Mouse (Mus musculus) CH12.LX (cell line): ENCODE results near the gene Best1. TPM values are rescaled to one million over a fixed set of nuclear protein-coding genes. Genes with fewer than 3 reads are reported as not detected.

ENCODE experiments used
- DNase-seq: peaks from one replicate; pipeline ENCODE4 v3.0.0-alpha.2; 2013; ENCODE audit errors: extremely low read depth
- H3K27ac ChIP-seq: 2 replicates; pipeline ENCODE4 v1.5.1; 2012; ENCODE audit warnings: low read depth, mild to moderate bottlenecking, control low read depth, moderate library complexity; ENCODE audit not compliant: insufficient read depth
- H3K27me3 ChIP-seq: replicated peaks from 2 replicates; pipeline ENCODE3; 2012; ENCODE audit warnings: inconsistent platforms
- H3K36me3 ChIP-seq, 2 experiments: replicated peaks in 1 of 2; 2 replicates each; pipeline versions ENCODE3 to v1.6.1; 2012; ENCODE audit warnings: inconsistent platforms in 1 of 2, low read length in 1 of 2, mild to moderate bottlenecking in 1 of 2, mixed read lengths in 1 of 2, moderate library complexity in 1 of 2; ENCODE audit not compliant: control insufficient read depth in 1 of 2, insufficient read depth in 1 of 2
- H3K4me1 ChIP-seq, 2 experiments: 2 replicates each; pipeline ENCODE4 v1.6.1; 2012; ENCODE audit warnings: inconsistent platforms in 1 of 2, moderate library complexity in 1 of 2; ENCODE audit not compliant: insufficient read depth in 2 of 2, control insufficient read depth in 1 of 2
- H3K4me2 ChIP-seq: 2 replicates; pipeline ENCODE4 v1.6.1; 2012; ENCODE audit warnings: low read depth, mild to moderate bottlenecking, control low read depth; ENCODE audit not compliant: poor library complexity, insufficient read depth, severe bottlenecking
- H3K4me3 ChIP-seq, 3 experiments: fragments of 150-350 bp in 1 of 3; sonication (generic) in 1 of 3; replicated peaks in 1 of 3; 2 replicates each; pipeline versions ENCODE3 to v1.5.1; 2011 to 2012; ENCODE audit warnings: low read depth in 2 of 3, low read length in 2 of 3, mild to moderate bottlenecking in 2 of 3, moderate library complexity in 2 of 3, control low read depth in 1 of 3, improper control_type of control experiment in 1 of 3, inconsistent platforms in 1 of 3, mixed read lengths in 1 of 3; ENCODE audit not compliant: poor library complexity in 1 of 3
- H3K79me2 ChIP-seq: replicated peaks from 2 replicates; pipeline ENCODE4 v1.6.1; 2012; ENCODE audit warnings: mild to moderate bottlenecking, moderate library complexity; ENCODE audit not compliant: control insufficient read depth, poor library complexity, insufficient read depth, severe bottlenecking; ENCODE audit errors: extremely low read depth
- H3K9ac ChIP-seq: 2 replicates; pipeline ENCODE4 v1.6.1; 2012; ENCODE audit warnings: low read depth, mild to moderate bottlenecking, control low read depth, moderate library complexity; ENCODE audit not compliant: insufficient read depth
- H3K9me3 ChIP-seq: replicated peaks from 2 replicates; pipeline ENCODE3; 2012; ENCODE audit warnings: low read length, inconsistent platforms, mixed read lengths
- CHD1 ChIP-seq: IDR thresholded peaks from 2 replicates; pipeline ENCODE4 v1.6.1; 2012; ENCODE audit warnings: low read depth, low read length, improper control_type of control experiment, inconsistent platforms
- CHD2 ChIP-seq: IDR thresholded peaks from 2 replicates; pipeline ENCODE4 v1.6.1; 2011; ENCODE audit warnings: low read length, improper control_type of control experiment
- CTCF ChIP-seq, 2 experiments: IDR thresholded peaks in 1 of 2; conservative IDR thresholded peaks in 1 of 2; 2 replicates each; pipeline ENCODE4 v1.5.1; 2011 to 2012; ENCODE audit warnings: low read depth in 2 of 2, low read length in 2 of 2, improper control_type of control experiment in 1 of 2, inconsistent platforms in 1 of 2, mild to moderate bottlenecking in 1 of 2, moderate library complexity in 1 of 2
- E2F4 ChIP-seq: IDR thresholded peaks from 2 replicates; pipeline ENCODE4 v1.6.1; 2011; ENCODE audit warnings: low read depth, low read length, improper control_type of control experiment; ENCODE audit not compliant: insufficient replicate concordance
- ELF1 ChIP-seq: IDR thresholded peaks from 2 replicates; pipeline ENCODE4 v1.6.1; 2014; ENCODE audit warnings: low read depth, mild to moderate bottlenecking, inconsistent platforms, low read length, improper control_type of control experiment
- EP300 ChIP-seq: IDR thresholded peaks from 2 replicates; pipeline ENCODE4 v1.6.1; 2011; ENCODE audit warnings: low read length, improper control_type of control experiment
- ETS1 ChIP-seq: conservative IDR thresholded peaks from 2 replicates; pipeline ENCODE4 v1.6.1; 2012; ENCODE audit warnings: low read depth, mild to moderate bottlenecking, inconsistent platforms, low read length, improper control_type of control experiment, moderate library complexity
- GABPA ChIP-seq: IDR thresholded peaks from 2 replicates; pipeline ENCODE4 v1.6.1; 2012; ENCODE audit warnings: low read depth, low read length, improper control_type of control experiment, inconsistent platforms; ENCODE audit not compliant: insufficient replicate concordance
- HCFC1 ChIP-seq: IDR thresholded peaks from 2 replicates; pipeline ENCODE4 v1.6.1; 2012; ENCODE audit warnings: low read depth, mild to moderate bottlenecking, inconsistent platforms, low read length, improper control_type of control experiment
- IRF4 ChIP-seq: IDR thresholded peaks from 2 replicates; pipeline ENCODE4 v1.6.1; 2014; ENCODE audit warnings: low read depth, mild to moderate bottlenecking, inconsistent platforms, low read length, improper control_type of control experiment
- JUN ChIP-seq: IDR thresholded peaks from 2 replicates; pipeline ENCODE4 v1.6.1; 2011; ENCODE audit warnings: low read depth, mild to moderate bottlenecking, low read length, improper control_type of control experiment, moderate library complexity; ENCODE audit not compliant: insufficient read depth
- JUND ChIP-seq: conservative IDR thresholded peaks from 2 replicates; pipeline ENCODE4 v1.6.1; 2011; ENCODE audit warnings: low read depth, low read length, improper control_type of control experiment
- KAT2A ChIP-seq: IDR thresholded peaks from 2 replicates; pipeline ENCODE4 v1.6.1; 2012; ENCODE audit warnings: low read length, improper control_type of control experiment, inconsistent platforms; ENCODE audit not compliant: insufficient replicate concordance
- MAZ ChIP-seq: IDR thresholded peaks from 2 replicates; pipeline ENCODE4 v1.6.1; 2012; ENCODE audit warnings: low read depth, mild to moderate bottlenecking, inconsistent platforms, low read length, improper control_type of control experiment, moderate library complexity
- MEF2A ChIP-seq: IDR thresholded peaks from 2 replicates; pipeline ENCODE4 v1.6.1; 2014; ENCODE audit warnings: low read depth, mild to moderate bottlenecking, inconsistent platforms, low read length, improper control_type of control experiment, borderline replicate concordance
- MXI1 ChIP-seq: IDR thresholded peaks from 2 replicates; pipeline ENCODE4 v1.6.1; 2011; ENCODE audit warnings: mild to moderate bottlenecking, low read depth, low read length, improper control_type of control experiment
- NELFE ChIP-seq: IDR thresholded peaks from 2 replicates; pipeline ENCODE4 v1.6.1; 2011; ENCODE audit warnings: low read depth, low read length, improper control_type of control experiment
- PAX5 ChIP-seq: IDR thresholded peaks from 2 replicates; pipeline ENCODE4 v1.6.1; 2012; ENCODE audit warnings: low read length, inconsistent platforms, mixed read lengths
- RAD21 ChIP-seq: IDR thresholded peaks from 2 replicates; pipeline ENCODE4 v1.6.1; 2011; ENCODE audit warnings: low read depth, mild to moderate bottlenecking, low read length, improper control_type of control experiment, moderate library complexity
- RCOR1 ChIP-seq: conservative IDR thresholded peaks from 2 replicates; pipeline ENCODE4 v1.6.1; 2012; ENCODE audit warnings: low read depth, mild to moderate bottlenecking, inconsistent platforms, low read length, improper control_type of control experiment
- TBP ChIP-seq: conservative IDR thresholded peaks from 2 replicates; pipeline ENCODE4 v1.6.1; 2011; ENCODE audit warnings: low read depth, low read length, improper control_type of control experiment
- TCF12 ChIP-seq: IDR thresholded peaks from 2 replicates; pipeline ENCODE4 v1.6.1; 2014; ENCODE audit warnings: low read depth, mild to moderate bottlenecking, inconsistent platforms, low read length, improper control_type of control experiment
- USF1 ChIP-seq: IDR thresholded peaks from 2 replicates; pipeline ENCODE4 v1.6.1; 2014; ENCODE audit warnings: low read depth, mild to moderate bottlenecking, inconsistent platforms, low read length, improper control_type of control experiment
- ZMIZ1 ChIP-seq: IDR thresholded peaks from 2 replicates; pipeline ENCODE4 v1.6.1; 2012; ENCODE audit warnings: low read depth, mild to moderate bottlenecking, inconsistent platforms, low read length, improper control_type of control experiment
- ZNF384 ChIP-seq: IDR thresholded peaks from 2 replicates; pipeline ENCODE4 v1.6.1; 2012; ENCODE audit warnings: low read depth, low read length, improper control_type of control experiment, inconsistent platforms
- dilution Hi-C: fragments of 300-500 bp; cut with MboI; formaldehyde crosslinking; loops from 2 replicates; pipeline ENCODE4 v1.14.3; 2020; ENCODE audit warnings: low sequenced_read_pairs; ENCODE audit not compliant: extremely low pct_unique_long_range_greater_than_20kb, extremely low pct_ligation_motif_present
- in situ Hi-C: fragments of 300-500 bp; cut with MboI; formaldehyde crosslinking; loops from 3 replicates; pipeline ENCODE4 v1.14.3; 2019; ENCODE audit warnings: low sequenced_read_pairs, low pct_ligation_motif_present, low pct_unique_long_range_greater_than_20kb, mixed read lengths
- polyA plus RNA-seq: library from polyadenylated mRNA; unstranded; fragments of >175 nt; gene quantifications from 2 replicates; pipeline ENCODE4 v1.2.1, GENCODE M21; 2012; ENCODE audit warnings: low read depth; ENCODE audit not compliant: insufficient read length
- total RNA-seq, 2 experiments: library from RNA; depleted of rRNA; stranded (reverse); fragments of 300-350 nt in 1 of 2; fragments of >200 nt in 1 of 2; gene quantifications; 2 replicates each; pipeline ENCODE4 v1.2.3; 2012 to 2014

The Best1 gene
- total and polyA plus RNA-seq, 3 experiments: 0.13 TPM; not detected in 2

GRCm38 (mm10) chr19:10014824-10015223 lies 13.4 kb upstream of the Best1 start:
- Histone ChIP-seq H3K4me1 (peaks cover 6 to 12% of the 10 kb centered on the region in 2 experiments), H3K27ac (no peak overlapping the region), H3K9me3 (no peaks in the 10 kb centered on the region), H3K9ac (no peak overlapping the region), H3K36me3 (no peaks in the 10 kb centered on the region), H3K27me3 (peaks cover 48% of the 10 kb centered on the region), H3K4me3 (no peak overlapping the region), H3K79me2 (no peaks in the 10 kb centered on the region), H3K4me2 (no peak overlapping the region)
- dilution Hi-C loops (no loop called here), in situ Hi-C loops (no loop called here)
- no peak for DNase-seq
- TF ChIP-seq ZNF384 (no peak), RCOR1 (no peak), USF1 (no peak), CTCF (conservative IDR thresholded peaks at IDR 0.05 in 1 of 2, IDR thresholded peaks at IDR 0.05 in 1 of 2; ENCODE audit: low read depth in 2 of 2, low read length in 2 of 2) (no peak), MEF2A (no peak), TBP (no peak), KAT2A (no peak), ZMIZ1 (no peak), JUND (no peak), MXI1 (no peak), MAZ (no peak), PAX5 (no peak)

GRCm38 (mm10) chr19:10013913-10014312 lies 12.5 kb upstream of the Best1 start:
- in situ Hi-C loops: no loop called here
- peaks cover 45% of the 10 kb centered on the region for H3K27me3 ChIP-seq
- DNase-seq: no peak
- TF ChIP-seq TCF12: no peak
- TF ChIP-seq PAX5: no peak
- TF ChIP-seq RCOR1: no peak
- no peak for TF ChIP-seq ETS1
- TF ChIP-seq IRF4: no peak
- TF ChIP-seq ZNF384: no peak
- no peak overlapping the region for H3K4me3 ChIP-seq
- no peaks in the 10 kb centered on the region for H3K79me2 ChIP-seq
- dilution Hi-C loops: no loop called here
- H3K4me2 ChIP-seq: no peak overlapping the region
- no peaks in the 10 kb centered on the region for H3K36me3 ChIP-seq
- H3K27ac ChIP-seq: no peak overlapping the region
- no peaks in the 10 kb centered on the region for H3K9me3 ChIP-seq
- peaks cover 6 to 12% of the 10 kb centered on the region in 2 experiments for H3K4me1 ChIP-seq
- no peak overlapping the region for H3K9ac ChIP-seq

- peaks cover 41% of the 10 kb centered on the region for H3K27me3 ChIP-seq
- H3K79me2 ChIP-seq: no peaks in the 10 kb centered on the region
- no peaks in the 10 kb centered on the region for H3K36me3 ChIP-seq
- H3K4me3 ChIP-seq: no peak overlapping the region
- dilution Hi-C loops (no loop called here), in situ Hi-C loops (no loop called here)
- H3K4me1 ChIP-seq: peaks cover 2 to 6% of the 10 kb centered on the region in 2 experiments
- DNase-seq: no peak
- no peak overlapping the region for H3K27ac ChIP-seq
- H3K9ac ChIP-seq: no peak overlapping the region
- no peaks in the 10 kb centered on the region for H3K9me3 ChIP-seq
- H3K4me2 ChIP-seq: no peak overlapping the region
- TF ChIP-seq USF1 (no peak), RAD21 (no peak), TCF12 (no peak), NELFE (no peak), JUND (no peak), E2F4 (no peak), JUN (no peak), HCFC1 (no peak), RCOR1 (no peak), MAZ (no peak), EP300 (no peak), CHD1 (no peak), CHD2 (no peak), ZMIZ1 (no peak), GABPA (no peak), ELF1 (no peak)
Observed at GRCm38 (mm10) chr19:10013348-10013747, 11.9 kb upstream of the Best1 start.
